Mouse (Mus musculus) testis, adult 2 months (tissue): ENCODE data around the gene Senp7.

Source experiments
- CTCF ChIP-seq: fragments of 200-500 bp; IDR thresholded peaks from 2 replicates; pipeline ENCODE4 v1.5.1; 2012; ENCODE audit warnings: low read depth, mild to moderate bottlenecking, inconsistent platforms, low read length, moderate library complexity; ENCODE audit not compliant: control insufficient read depth, insufficient read depth, insufficient replicate concordance
- POLR2A ChIP-seq: fragments of 200-500 bp; IDR thresholded peaks from 2 replicates; pipeline ENCODE4 v1.6.1; 2012; ENCODE audit warnings: low read depth, mild to moderate bottlenecking, inconsistent platforms, low read length, moderate library complexity; ENCODE audit not compliant: control insufficient read depth

DNA sequence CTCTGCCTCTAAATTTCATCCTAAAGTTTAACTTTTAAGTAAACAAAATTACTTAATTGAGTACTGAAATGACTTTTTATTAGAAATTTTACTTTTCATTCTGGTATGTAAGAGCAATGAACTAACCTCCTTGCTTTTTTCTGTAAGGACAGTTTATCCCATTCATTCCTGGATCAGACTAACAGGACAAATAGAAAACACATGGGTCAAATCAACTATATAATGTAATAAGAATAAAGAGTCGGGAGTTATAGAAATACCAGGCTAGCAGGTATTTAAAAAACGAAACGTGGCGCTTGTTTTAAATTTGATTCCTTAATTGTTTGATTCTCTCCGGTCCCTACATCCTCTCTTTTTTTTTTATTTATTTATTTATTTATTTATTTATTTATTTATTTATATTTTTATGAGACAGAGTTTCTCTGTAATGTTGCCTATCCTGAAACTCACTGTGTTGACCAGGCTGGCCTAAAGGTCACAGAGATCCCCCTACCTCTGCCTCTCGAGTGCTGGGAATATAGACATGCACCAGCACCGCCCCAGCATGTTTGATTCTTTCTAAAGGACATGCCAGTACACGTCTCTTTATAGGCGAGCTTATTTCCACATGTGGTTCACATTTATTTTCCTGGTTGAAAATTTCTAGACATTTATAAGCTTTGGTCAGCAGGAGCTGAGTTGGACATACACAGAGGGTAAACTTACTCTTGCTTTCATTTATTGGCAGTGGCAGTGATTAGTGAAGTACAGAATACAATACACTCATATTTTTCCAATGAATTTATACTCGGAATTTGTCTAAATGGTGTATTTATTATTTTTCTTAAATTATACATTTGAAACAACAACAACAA, 69.4 kb downstream of the Senp7 start:
- TF ChIP-seq CTCF, result no peak
- no peak for TF ChIP-seq POLR2A
